Mouse (Mus musculus) neural tube, embryonic 12.5 days (tissue): ENCODE measurements around the gene Slc7a5. TPM values are rescaled to one million over a fixed set of nuclear protein-coding genes. Genes with fewer than 3 reads are reported as not detected.

Experiments used
- ATAC-seq: fragments of 200-750 bp; cut with Nextera tagmentation; 2 replicates; pipeline ENCODE4 v1.8.0; 2017; ENCODE audit warnings: low read depth, mild to moderate bottlenecking, moderate TSS enrichment, moderate library complexity; ENCODE audit not compliant: low FRiP score
- H3K27ac ChIP-seq: fragments of 300-500 bp; sonication (generic); 2 replicates; pipeline ENCODE4 v1.5.1; 2016
- H3K27me3 ChIP-seq: fragments of 300-500 bp; sonication (generic); replicated peaks from 2 replicates; pipeline ENCODE4 v1.6.1; 2016; ENCODE audit warnings: mild to moderate bottlenecking
- H3K36me3 ChIP-seq: fragments of 300-500 bp; sonication (generic); 2 replicates; pipeline ENCODE4 v1.6.1; 2016; ENCODE audit warnings: mild to moderate bottlenecking
- H3K4me1 ChIP-seq: fragments of 300-500 bp; sonication (generic); 2 replicates; pipeline ENCODE4 v1.6.1; 2016
- H3K4me2 ChIP-seq: fragments of 300-500 bp; sonication (generic); replicated peaks from 2 replicates; pipeline ENCODE4 v1.6.1; 2016; ENCODE audit warnings: mild to moderate bottlenecking
- H3K4me3 ChIP-seq: fragments of 300-500 bp; sonication (generic); 2 replicates; pipeline ENCODE4 v1.5.1; 2016
- H3K9ac ChIP-seq: fragments of 300-500 bp; sonication (generic); 2 replicates; pipeline ENCODE4 v1.6.1; 2016; ENCODE audit warnings: mild to moderate bottlenecking
- H3K9me3 ChIP-seq: fragments of 300-500 bp; sonication (generic); 2 replicates; pipeline ENCODE4 v1.6.1; 2016; ENCODE audit warnings: mild to moderate bottlenecking
- WGBS: fragments of 180-500 bp; shearing (Covaris S2); methylation state at CpG from one replicate; pipeline ENCODE4 v1.1.7; 2016; 5-methylcytosine and 5-hydroxymethylcytosine counted together
- polyA plus RNA-seq: library from polyadenylated mRNA; unstranded; fragments of >200 nt; fragmentation: Nextera tagmentation; extraction: Ambion mirVana; gene quantifications from 2 replicates; pipeline ENCODE4 v1.2.1, GENCODE M21; 2016

Slc7a5 gene
- polyA plus RNA-seq, 1 experiment from 2014 or later: 40.8 TPM

GRCm38 (mm10) chr8:121832061-121832460 is 75.4 kb downstream of the Slc7a5 start:
- Histone ChIP-seq H3K9ac (no peak overlapping the region), H3K27ac (no peak overlapping the region), H3K36me3 (no peaks in the 10 kb centered on the region), H3K4me1 (peaks cover 15% of the 10 kb centered on the region), H3K27me3 (no peaks in the 10 kb centered on the region), H3K4me2 (no peak overlapping the region), H3K9me3 (no peaks in the 10 kb centered on the region), H3K4me3 (no peak overlapping the region)
- WGBS: 79% methylated on average over 2 of the region's 2 CpGs
- no peak for ATAC-seq

Other genes with a start within 250 kb of the Slc7a5 start
- gene Jph3, start 178.1 kb downstream of the Slc7a5 start, polyA plus RNA-seq: 59.1 and 66.9 TPM in 2 replicates
- 47.7 and 49.8 TPM in 2 replicates for gene Klhdc4, start 78.1 kb downstream of the Slc7a5 start, polyA plus RNA-seq
- gene Car5a, start 37.2 kb upstream of the Slc7a5 start, polyA plus RNA-seq: 0.19 and 0.32 TPM in 2 replicates
- gene Banp, start 42.1 kb upstream of the Slc7a5 start, polyA plus RNA-seq: 54.9 and 55.5 TPM in 2 replicates